16 mouse cellular contexts compared by ENCODE assay signal in genomic region chr4:47425247-47425830, GRCm38 (mm10). TPM values are rescaled to one million over a fixed set of nuclear protein-coding genes. Genes with fewer than 3 reads are reported as not detected.
DNase-seq lines count a peak whose midpoint lies in the region; ATAC-seq and TF ChIP-seq lines count a peak whose summit lies in the region.
"Had no signal": no experiment of that assay in that cellular context is flagged by ENCODE, and none has a peak within 500 bp of the region (broad histone marks: within the 10 kb centered on the region; RNA-seq: fewer than 3 reads in every experiment).

No protein-coding gene starts in this region.

- no peaks in the 10 kb centered on the region for H3K9me3 ChIP-seq in intestine, embryonic 14.5 days (ENCODE audit: control insufficient read depth, low read length)
- no peaks in the 10 kb centered on the region for H3K9me3 ChIP-seq in intestine, embryonic 15.5 days
- H3K9me3 ChIP-seq: limb, embryonic 12.5 days; stomach, embryonic 15.5 days had no signal

- no peak overlapping the region for H3K9ac ChIP-seq in intestine, embryonic 14.5 days (ENCODE audit: low read length)
- no peak overlapping the region for H3K9ac ChIP-seq in intestine, embryonic 15.5 days
- H3K9ac ChIP-seq: forebrain, postnatal 0 days; limb, embryonic 12.5 days; stomach, embryonic 15.5 days had no signal

- no peak overlapping the region for H3K27ac ChIP-seq in intestine, embryonic 14.5 days (ENCODE audit: low read depth)
- H3K27ac ChIP-seq in intestine, embryonic 15.5 days = no peak overlapping the region
- H3K27ac ChIP-seq in cerebellum, adult 2 months (ENCODE audit: insufficient read depth, low read length) = no peak overlapping the region
- H3K27ac ChIP-seq: limb, embryonic 12.5 days; stomach, embryonic 15.5 days had no signal

- no peaks in the 10 kb centered on the region for H3K36me3 ChIP-seq in intestine, embryonic 14.5 days (ENCODE audit: control insufficient read depth, insufficient read depth, low read length)
- no peaks in the 10 kb centered on the region for H3K36me3 ChIP-seq in intestine, embryonic 15.5 days
- H3K36me3 ChIP-seq: limb, embryonic 12.5 days; stomach, embryonic 15.5 days had no signal

- no peaks in the 10 kb centered on the region for H3K27me3 ChIP-seq in intestine, embryonic 14.5 days (replicated peaks; ENCODE audit: control insufficient read depth, insufficient read depth, low read length)
- no peaks in the 10 kb centered on the region for H3K27me3 ChIP-seq in intestine, embryonic 15.5 days (replicated peaks)
- H3K27me3 ChIP-seq in cerebellum, adult 2 months (ENCODE audit: control insufficient read depth, insufficient read depth, low read length) = no peaks in the 10 kb centered on the region
- H3K27me3 ChIP-seq: Patski; stomach, embryonic 15.5 days had no signal

- H3K4me3 ChIP-seq in intestine, embryonic 14.5 days (ENCODE audit: low read depth, low read length) = no peak overlapping the region
- no peak overlapping the region for H3K4me3 ChIP-seq in intestine, embryonic 15.5 days (replicated peaks)
- no peak overlapping the region for H3K4me3 ChIP-seq in cerebellum, adult 2 months (replicated peaks; ENCODE audit: insufficient read depth, low read depth, low read length)
- H3K4me3 ChIP-seq: limb, embryonic 12.5 days; stomach, embryonic 15.5 days had no signal

- peaks cover 2% of the 10 kb centered on the region for H3K4me1 ChIP-seq in intestine, embryonic 14.5 days (replicated peaks; ENCODE audit: control insufficient read depth, insufficient read depth, low read length)
- no peaks in the 10 kb centered on the region for H3K4me1 ChIP-seq in intestine, embryonic 15.5 days (replicated peaks)
- H3K4me1 ChIP-seq in cerebellum, adult 2 months (ENCODE audit: control insufficient read depth, insufficient read depth, low read length) = no peaks in the 10 kb centered on the region; the same call in 1 of the 2 replicates

- ATAC-seq in CD4-positive, CD25-positive, alpha-beta regulatory T cell, adult 4 months = no peak
- ATAC-seq in intestine, embryonic 14.5 days (replicated peaks; ENCODE audit: low FRiP score, low TSS enrichment, low read depth) = no peak
- no peak for ATAC-seq in intestine, embryonic 15.5 days
- ATAC-seq in megakaryocyte progenitor cell, adult 5-6 weeks (replicated peaks; ENCODE audit: poor library complexity) = peak; percentile 45
- ATAC-seq: forebrain, postnatal 0 days; Patski had no signal

- TF ChIP-seq CTCF in cerebellum, adult 2 months (IDR thresholded peaks at IDR 0.05; ENCODE audit: borderline replicate concordance, insufficient read depth, low read depth, low read length) = no peak

- WGBS in intestine, embryonic 14.5 days = 89% methylated on average over 16 of the region's 16 CpGs
- 91% methylated on average over 16 of the region's 16 CpGs for WGBS in intestine, embryonic 15.5 days
- 52% methylated on average over 16 of the region's 16 CpGs for WGBS in cerebellum, adult 2 months

- DNase-seq in CD4-positive, CD25-positive, alpha-beta regulatory T cell, adult 2 months (ENCODE audit: low read depth, low spot score) = peak; percentile 13
- peak; percentile 44 for DNase-seq in intestine, embryonic 14.5 days (ENCODE audit: low spot score)
- peak; percentile 58 for DNase-seq in thymus, postnatal 25 days
- no peak for DNase-seq in layer of hippocampus, adult 11-12 months (ENCODE audit: low spot score)
- no peak for DNase-seq in cerebellum, adult 2 months
- DNase-seq: adrenal gland, postnatal 36 days; cerebellum, postnatal 25 days; forebrain, postnatal 0 days; kidney, postnatal 25 days; lung, postnatal 14 days had no signal

- H3K4me2 ChIP-seq in intestine, embryonic 14.5 days (ENCODE audit: low read length) = no peak overlapping the region
- H3K4me2 ChIP-seq in intestine, embryonic 15.5 days (replicated peaks) = no peak overlapping the region
- H3K4me2 ChIP-seq: limb, embryonic 12.5 days; stomach, embryonic 15.5 days had no signal

- no peak for TF ChIP-seq POLR2A in cerebellum, adult 2 months (IDR thresholded peaks at IDR 0.05; ENCODE audit: borderline replicate concordance, insufficient read depth, low read length)

RNA-seq across cellular contexts. Expression of gene Alg2, which starts 48.8 kb away (rescaled TPM):
- 1 to 10 TPM; 8.3 to 9.2 TPM for polyA plus RNA-seq in CD4-positive, CD25-positive, alpha-beta regulatory T cell, adult 4 months (2017; shearing (Covaris generic))
- polyA plus RNA-seq in intestine, embryonic 14.5 days (2014; fragmentation: Nextera tagmentation; extraction: Ambion mirVana) = 65.8 and 74.5 TPM in 2 replicates
- 54.3 and 56.0 TPM in 2 replicates for polyA plus RNA-seq in intestine, embryonic 15.5 days (2015; fragmentation: Nextera tagmentation; extraction: Ambion mirVana)
- total RNA-seq in megakaryocyte progenitor cell, adult 5-6 weeks (2015) = 43.4 and 48.4 TPM in 2 replicates
- total RNA-seq in megakaryocyte progenitor cell, adult 5-6 weeks (2017) = 18.0 and 19.5 TPM in 2 replicates
- 98.1 and 101 TPM in 2 replicates for polyA plus RNA-seq in cerebellum, adult 2 months (2012; rRNA removed)

RNA-seq across cellular contexts. Expression of gene Sec61b, which starts 49.1 kb away (rescaled TPM):
- polyA plus RNA-seq in CD4-positive, CD25-positive, alpha-beta regulatory T cell, adult 4 months (2017; shearing (Covaris generic)) = 100 to 1,000 TPM; 231 to 289 TPM
- 398 and 449 TPM in 2 replicates for polyA plus RNA-seq in intestine, embryonic 14.5 days (2014; fragmentation: Nextera tagmentation; extraction: Ambion mirVana)
- 430 and 467 TPM in 2 replicates for polyA plus RNA-seq in intestine, embryonic 15.5 days (2015; fragmentation: Nextera tagmentation; extraction: Ambion mirVana)
- total RNA-seq in megakaryocyte progenitor cell, adult 5-6 weeks (2015) = 584 and 670 TPM in 2 replicates
- 230 and 279 TPM in 2 replicates for total RNA-seq in megakaryocyte progenitor cell, adult 5-6 weeks (2017)
- 72.9 and 82.1 TPM in 2 replicates for polyA plus RNA-seq in cerebellum, adult 2 months (2012; rRNA removed)

Comparison
In these comparisons a context has a peak if more than half of its experiments do, and no peak if none do; other contexts are left out.
1. DNase-seq: peak in CD4-positive, CD25-positive, alpha-beta regulatory T cell, adult 2 months (single experiment), intestine, embryonic 14.5 days (single experiment) and thymus, postnatal 25 days (single experiment); none in layer of hippocampus, adult 11-12 months (single experiment) and cerebellum, adult 2 months (0 of 2).